Mouse (Mus musculus) lung, postnatal 36 days (tissue): ENCODE data around the gene Cutc.

Experiments used
- DNase-seq: peaks from one replicate; pipeline ENCODE4 v3.0.0; 2022; ENCODE audit warnings: mixed read lengths

Cutc gene

DNA sequence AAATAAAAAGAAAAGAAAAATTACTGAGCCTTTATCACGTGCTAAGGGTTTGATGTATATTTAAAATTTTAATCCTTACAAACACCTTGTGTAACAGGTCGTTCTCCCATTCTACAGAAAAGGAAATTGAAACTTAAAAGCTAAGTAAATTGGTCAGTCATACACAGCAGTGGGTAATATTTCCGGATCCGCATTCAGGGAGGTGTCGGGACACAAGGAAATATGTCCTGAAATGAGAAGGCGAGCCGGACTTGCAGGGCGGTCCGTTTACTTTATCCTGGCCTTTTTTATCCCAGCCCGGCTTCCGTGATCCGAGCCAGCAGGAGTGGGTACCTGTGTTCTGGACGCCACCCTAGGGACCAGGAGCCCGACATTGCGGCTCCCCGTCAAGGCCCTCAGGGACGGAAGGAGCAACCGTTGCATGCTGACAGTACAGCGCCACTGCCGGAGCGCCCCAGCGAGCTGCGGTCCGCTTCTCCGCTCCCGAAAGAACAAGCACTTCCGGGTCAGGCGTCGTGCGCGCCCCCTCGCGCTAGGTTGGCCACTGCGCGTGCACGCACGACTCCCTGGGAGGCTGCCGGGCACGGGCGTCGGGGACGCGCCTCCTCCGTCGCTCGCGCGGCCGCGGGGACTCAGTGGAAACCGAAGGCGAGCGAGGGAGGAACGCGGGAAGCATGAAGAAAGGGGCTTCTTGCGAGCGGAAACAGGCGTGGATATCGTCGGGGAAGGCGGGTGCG is at the start of gene Cutc, which contains the start of gene Cox15:
Gene Cutc (plus strand): TSS at position 508 of the 737 bp plus-strand sequence.
Gene Cox15 (minus strand): TSS at position 512 of the 737 bp plus-strand sequence.
- peak; percentile 98 for DNase-seq

GRCm38 (mm10) chr19:43704211-43704610 is 48.6 kb upstream of the Cutc start:
- DNase-seq: no peak

GRCm38 (mm10) chr19:43704787-43705497 is 47.9 kb upstream of the Cutc start:
- no peak for DNase-seq

- peak; percentile 50 for DNase-seq
These were observed 44.6 kb upstream of the Cutc start for GRCm38 (mm10) chr19:43708206-43708605.

DNA sequence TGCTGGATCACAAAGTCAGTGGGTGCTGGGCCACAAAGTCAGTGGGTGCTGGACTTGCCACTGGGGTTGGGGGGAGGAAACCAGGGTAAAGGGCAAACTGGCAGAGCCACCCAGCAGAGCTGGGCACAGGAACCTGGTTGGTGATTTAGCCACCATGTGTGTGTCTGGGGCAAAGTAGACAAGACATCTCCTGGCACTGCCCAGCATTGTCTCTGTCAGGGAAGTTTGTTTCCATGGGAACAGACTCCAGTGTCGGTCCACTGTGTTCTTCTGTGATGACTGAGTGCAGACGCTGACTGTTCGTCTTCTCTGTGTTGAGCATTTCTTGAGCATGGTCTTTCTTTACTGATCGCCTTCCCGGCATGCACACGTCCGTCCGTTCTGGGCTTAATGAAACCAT is 43.5 kb upstream of the Cutc start:
- DNase-seq: no peak

DNA sequence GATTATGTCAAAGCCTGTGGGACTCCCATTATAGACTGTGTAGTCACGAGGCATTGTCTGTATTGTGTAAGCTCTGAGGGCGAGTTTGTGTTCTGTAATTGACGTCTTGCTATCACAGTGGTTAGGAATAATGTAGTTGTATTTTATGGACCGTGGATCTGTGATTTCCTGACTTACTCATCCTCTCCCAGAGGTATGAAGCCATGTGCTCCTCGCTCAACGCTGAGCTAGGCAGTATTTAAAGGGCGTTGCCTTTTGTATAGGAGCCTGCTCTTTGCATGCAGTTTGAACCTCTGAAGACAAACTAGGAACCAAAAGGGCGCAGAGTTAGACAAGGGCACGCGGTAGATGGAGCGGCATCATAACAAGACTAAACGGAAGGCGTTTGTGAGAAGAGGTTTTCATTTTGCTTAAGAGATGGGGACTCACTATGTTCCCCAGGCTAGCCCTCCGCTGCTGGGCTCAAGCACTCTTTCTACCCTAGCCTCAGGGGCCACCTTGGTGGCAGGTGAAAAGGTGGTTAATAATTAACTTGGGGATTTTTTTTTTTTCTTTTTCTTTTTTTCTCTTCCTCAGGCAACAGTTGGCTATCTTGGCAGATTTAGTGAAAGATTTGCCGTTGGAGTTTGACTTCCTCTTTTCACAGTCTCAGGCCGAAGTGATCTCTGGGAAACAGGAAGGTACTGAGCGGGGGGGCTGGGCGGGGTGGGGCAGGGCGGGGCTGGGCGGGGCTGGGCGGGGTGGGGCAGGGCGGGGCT is 41.5 kb upstream of the Cutc start:
- DNase-seq: peak; percentile 38

GRCm38 (mm10) chr19:43711971-43712370 is 40.8 kb upstream of the Cutc start:
- DNase-seq: no peak

- DNase-seq: no peak
These were observed 32.7 kb upstream of the Cutc start for GRCm38 (mm10) chr19:43720061-43720460.

DNA sequence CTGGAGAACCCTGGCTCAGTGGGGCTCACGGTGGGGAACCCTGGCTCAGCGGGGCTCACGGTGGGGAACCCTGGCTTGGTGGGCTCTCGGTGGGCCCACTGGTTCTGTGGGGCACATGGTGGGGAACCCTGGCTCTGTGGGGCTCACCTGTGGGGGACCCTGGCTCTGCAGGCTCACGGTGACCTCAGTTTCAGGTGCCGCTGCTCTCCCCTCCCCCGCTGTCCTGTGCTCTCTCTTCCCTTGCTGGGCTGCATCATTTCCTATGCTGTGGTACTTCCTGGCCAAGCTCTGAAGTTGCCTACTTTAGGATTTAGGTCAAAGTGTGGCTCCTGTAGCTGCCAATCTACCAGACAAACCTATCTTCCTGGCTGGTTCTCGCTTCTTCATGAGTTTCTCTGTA is 29.9 kb upstream of the Cutc start:
- no peak for DNase-seq

GRCm38 (mm10) chr19:43723501-43723900 is 29.3 kb upstream of the Cutc start:
- no peak for DNase-seq

- no peak for DNase-seq
These were observed 28.6 kb upstream of the Cutc start for GRCm38 (mm10) chr19:43724194-43724593.

- DNase-seq: no peak
These were observed 28.0 kb upstream of the Cutc start for GRCm38 (mm10) chr19:43724821-43725220.

GRCm38 (mm10) chr19:43726510-43727146 is 26.2 kb upstream of the Cutc start:
- peak; percentile 14 for DNase-seq

GRCm38 (mm10) chr19:43729296-43730036 is 23.3 kb upstream of the Cutc start:
- no peak for DNase-seq

GRCm38 (mm10) chr19:43730037-43730428 is 22.8 kb upstream of the Cutc start:
- peak; percentile 16 for DNase-seq

DNA sequence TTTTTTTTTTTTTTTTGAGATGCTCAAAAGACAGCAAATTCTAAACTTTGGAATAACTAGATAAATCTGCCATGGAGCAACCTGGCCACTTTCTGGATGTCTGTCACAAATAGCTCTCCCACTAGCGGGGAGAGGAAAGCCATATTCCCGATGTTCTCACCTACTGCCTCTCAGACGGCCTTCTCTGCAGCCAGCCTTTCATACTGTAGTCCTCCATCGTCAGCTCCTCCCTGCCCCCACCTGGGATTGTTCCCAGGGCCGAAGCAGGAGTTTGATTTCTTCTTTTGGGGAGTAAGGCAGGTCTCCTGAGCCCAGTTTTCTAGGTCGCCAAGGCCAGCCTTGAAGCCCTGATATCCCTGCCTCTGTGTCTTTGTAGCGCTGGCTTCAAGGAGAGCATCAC is 21.6 kb upstream of the Cutc start:
- no peak for DNase-seq

DNA sequence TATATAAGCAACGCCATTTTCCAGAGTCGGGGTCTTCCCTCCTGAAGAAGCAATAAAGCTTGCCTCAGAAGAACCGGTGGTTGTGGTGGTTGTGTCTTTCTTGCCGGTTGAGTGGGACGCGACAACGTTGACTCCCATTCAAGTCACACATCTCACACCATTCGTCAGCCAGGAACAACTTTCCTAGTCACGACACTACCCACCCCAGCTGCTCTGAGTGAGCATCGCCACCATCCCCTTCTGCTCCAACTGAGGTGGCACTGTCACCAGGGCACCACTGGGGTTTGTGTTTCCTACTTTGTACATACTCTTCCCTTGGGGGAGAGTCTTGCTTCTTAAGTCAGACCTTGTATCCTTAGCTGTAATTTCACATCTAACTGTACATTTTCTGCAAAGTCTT is 14.4 kb upstream of the Cutc start:
- no peak for DNase-seq

DNA sequence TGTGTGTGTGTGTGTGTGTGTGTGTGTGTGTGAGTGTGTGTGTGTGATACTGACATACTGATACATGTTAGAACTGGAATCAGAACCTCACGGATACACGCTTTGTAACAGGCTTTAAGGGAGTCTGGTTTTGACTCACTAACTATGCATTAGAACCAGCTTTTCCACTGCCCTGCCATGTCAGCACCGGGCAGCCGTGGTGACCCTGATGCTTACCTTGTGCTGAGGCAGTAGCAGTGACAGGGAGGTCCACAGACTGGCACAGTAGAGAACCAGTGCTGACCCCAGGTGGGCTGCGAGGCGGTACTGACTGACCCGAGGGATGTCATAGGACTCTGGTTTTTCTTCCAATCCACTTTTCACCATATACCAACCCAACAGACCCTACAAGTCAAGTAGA is 9.4 kb upstream of the Cutc start:
- no peak for DNase-seq

DNA sequence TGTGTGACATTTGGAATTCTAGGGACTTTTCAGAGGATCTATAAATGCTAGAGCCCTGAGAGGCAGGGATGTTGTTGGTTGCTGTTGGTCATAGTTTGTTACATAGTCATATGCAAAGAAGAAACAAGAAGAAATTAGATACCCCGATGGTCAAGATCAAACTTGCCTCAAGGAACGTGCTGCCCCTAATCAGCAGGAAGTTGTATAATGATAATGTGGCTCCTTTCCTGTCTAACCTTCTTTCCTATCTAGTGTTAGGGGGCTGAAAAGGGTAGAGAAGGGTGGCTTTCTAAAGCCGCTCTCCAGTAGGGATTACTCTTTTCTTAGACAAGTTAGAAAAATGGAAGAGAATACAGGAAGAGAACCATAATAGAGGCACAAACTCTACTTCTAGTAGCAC is 7.1 kb upstream of the Cutc start:
- no peak for DNase-seq

DNA sequence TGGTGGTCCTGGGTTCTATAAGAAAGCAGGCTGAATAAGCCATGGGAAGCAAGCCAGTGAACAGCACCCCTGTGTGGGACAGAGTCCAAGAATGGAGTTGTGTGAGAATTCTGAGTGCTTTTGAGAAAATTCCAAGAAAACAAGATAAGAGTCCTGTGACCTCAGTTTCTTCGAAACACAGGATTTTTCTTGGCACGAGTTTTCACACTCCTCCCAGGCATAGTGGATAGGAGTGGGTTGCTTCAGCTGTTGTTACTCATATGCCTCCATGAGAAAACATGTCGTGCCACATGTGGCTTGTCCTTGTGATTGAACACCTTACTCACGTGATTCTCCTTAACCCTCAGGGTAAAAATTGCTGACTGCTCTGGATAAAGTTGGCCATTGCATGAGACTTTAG is 4.9 kb upstream of the Cutc start:
- no peak for DNase-seq

- no peak for DNase-seq
These were observed 2.8 kb upstream of the Cutc start for GRCm38 (mm10) chr19:43750008-43750407.

- DNase-seq: peak; percentile 94
These were observed 535 bp downstream of the Cutc start for GRCm38 (mm10) chr19:43753226-43753835.
